Mouse (Mus musculus): ENCODE results near the gene Ablim1.

The Ablim1 gene

DNA sequence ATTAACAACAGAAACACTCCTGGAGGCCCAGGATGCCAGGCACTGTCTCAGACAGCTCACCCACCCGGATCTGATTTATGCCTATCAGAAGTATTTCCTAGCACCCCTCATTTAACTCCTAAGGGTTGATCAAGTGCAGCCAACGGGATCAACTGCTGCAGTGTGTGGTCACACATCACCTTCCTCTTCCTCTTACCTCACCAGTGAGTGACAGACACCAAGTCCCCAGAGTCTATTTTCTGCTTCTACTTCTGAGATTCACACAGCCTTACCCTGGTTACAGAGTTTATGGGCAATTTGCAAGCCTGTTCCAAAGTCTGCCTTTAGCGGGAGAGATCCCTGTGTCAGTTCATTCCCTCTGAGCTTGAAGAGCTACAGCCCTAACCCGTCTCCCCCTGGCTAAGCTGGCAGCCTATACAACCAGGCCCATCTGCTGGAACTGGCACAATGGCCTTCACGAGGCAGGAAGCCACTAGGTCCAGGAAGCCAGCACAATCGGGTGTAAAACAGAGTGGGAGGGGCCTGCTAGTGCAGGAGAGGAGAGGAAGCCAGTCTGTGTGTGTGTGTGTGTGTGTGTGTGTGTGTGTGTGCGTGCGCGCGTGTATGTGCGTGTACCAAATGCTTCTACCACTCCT is 191.1 kb downstream of the Ablim1 start:
- DNase-seq (ENCODE audit: low spot score): peak; percentile 27

DNA sequence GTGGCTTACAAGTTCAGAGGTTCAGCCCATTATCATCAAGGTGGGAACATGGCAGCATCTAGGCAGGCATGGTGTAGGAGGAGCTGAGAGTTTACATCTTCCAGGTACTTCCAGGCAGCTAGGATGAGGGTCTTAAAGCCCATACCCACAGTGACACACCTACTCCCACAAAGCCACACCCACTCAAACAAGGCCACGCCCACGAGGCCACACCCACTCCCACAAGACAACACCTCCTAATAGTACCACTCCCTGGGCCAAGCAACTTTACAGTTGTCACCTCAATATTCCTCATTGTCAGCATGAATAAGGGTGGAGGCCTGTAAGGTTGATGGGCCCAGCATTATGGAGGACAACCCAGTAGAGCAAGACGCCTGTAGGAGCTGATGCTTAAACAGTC is 192.5 kb downstream of the Ablim1 start:
- no peak for DNase-seq (ENCODE audit: low spot score)

DNA sequence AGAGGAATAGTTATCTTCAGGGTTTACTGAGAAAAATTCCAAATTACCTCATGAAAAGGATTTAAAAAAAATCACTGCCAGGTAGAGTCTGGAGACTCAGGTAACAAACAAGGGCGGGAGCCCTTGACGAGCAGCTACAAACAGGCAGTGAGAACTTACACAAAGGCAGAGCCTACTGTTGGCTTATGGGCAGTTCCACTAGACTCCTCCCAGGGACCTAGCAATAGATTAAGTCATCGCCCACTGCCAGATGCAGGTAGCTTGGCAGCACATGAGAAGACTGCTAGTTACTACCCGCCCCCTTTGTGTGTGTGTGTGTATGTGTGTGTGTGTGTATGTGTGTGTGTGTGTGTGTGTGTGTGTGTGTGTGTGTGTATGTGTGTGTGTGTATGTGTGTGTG is 193.7 kb downstream of the Ablim1 start:
- DNase-seq (ENCODE audit: low spot score): no peak

DNA sequence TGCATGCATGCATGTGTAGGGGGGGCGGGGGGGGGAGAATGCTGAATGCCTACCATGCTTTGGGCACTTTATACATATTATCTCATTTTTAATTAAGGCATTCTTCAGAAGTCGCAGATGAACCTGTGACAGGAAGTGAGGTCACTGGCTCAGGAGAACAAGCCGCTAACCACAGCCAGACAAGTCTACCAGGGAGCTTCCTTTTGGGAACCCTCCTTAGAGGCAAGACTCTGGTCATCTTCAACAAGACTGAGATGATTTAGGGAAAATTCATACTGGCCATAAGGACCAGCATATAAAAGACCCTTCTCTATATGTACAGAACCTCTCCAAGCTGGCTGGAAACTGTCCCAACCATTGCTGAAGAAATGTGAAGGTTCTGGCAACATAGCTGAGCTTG is 195.1 kb downstream of the Ablim1 start:
- DNase-seq (ENCODE audit: low spot score): no peak

DNA sequence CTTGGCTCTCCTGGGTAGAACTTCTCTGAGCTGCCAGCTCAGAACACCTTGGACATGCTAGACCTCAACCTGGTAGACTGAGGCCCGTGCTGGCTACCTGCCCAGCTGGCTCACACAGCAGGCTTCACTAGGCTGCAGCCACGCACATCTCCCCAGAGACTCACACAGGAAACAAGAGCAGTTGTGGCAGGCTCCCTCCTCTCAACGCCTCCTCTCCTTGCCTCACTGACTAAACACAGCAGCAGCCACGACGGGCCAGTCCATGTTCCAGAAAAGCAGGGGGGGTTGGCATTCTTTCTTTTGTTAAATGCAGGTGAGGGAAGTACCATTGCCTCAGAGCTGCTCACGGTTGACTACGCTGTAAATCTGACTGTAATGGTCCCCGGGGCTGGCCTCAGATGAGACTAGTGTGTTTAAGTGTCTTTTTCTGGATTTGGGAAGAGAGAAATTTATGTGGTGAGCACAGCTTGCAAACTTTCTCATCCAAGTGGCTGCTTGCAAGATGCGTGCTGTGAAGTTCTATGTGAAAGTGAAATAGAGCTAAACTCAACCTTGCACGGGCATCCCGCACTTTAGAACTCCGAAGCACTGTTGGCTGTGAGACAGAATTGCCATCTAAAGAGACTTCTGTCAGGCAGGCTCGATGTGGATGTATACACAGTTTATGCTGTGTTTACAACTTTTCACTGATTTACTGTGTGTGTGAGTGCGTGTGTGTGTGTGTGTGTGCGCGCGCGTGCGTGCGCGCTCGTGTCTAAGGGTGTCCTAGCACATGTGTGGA is 195.7 kb downstream of the Ablim1 start:
- peak; percentile 82 for DNase-seq (ENCODE audit: low spot score)

DNA sequence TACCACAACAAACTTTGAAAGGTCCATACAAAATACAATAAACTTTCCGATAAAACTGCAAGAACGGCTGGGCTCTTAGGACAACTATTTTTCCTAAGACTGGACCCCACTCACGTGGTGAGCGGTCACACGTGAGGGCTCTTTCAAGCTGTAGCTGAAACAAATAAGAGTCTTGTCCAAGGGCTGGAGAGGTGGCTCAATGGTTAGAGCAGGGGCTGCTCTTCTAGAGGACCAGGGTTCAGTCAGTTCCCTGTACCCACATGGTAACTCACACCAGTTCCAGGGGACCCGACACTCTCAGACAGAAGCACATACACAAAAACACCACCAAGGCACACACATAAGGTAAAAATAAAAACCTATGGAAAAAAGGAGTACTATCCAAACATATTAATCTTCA is 197.0 kb downstream of the Ablim1 start:
- DNase-seq (ENCODE audit: low spot score): peak; percentile 56

DNA sequence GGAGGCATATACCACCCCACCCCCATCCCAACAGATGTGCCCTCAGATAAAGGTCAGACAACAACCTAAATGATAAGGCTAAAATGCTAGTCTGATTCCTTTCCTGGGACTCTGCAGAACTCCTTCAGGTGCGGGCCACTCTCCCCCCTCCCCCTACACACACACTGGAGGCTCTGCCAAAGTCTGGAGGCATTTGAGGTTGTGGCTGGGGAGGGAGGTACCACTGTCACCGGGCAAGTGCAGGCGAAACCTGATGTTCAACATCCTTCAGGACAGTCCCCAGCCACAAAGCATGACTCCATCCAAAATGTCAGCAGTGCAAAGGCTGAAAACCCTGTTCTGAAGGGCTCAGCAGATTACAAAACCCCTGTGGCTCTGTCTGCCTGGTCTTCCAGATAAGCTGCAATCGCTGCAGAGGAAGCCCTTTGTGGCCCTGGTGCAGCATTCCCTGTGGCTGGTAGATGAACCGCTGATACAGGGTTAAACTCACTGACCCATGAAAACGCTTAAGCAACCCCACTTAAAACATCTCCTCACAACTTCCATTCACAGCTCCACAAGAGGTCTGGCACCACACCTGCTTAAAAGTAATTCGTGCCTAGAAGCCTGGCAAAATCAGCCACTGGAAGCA is 197.7 kb downstream of the Ablim1 start:
- peak; percentile 78 for DNase-seq (ENCODE audit: low spot score)

DNA sequence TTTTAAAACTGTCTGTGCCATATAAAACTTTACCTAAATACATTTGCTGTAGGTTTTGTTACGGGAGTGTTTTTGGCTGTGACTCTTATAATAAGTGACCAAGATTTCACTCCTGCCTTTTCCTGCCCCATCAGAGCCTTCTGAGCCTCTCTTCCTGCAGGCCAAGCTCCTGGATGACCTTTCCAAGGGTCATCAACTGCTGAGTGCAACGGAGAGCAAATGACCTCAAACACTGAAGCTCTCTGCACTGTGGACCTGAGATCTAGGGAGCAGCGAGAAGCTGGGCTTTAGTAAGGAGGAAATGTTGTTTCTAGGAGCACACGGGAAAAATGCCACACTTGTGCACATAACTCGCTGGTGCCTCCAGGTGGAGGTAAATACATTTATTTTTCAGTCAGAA is 199.0 kb downstream of the Ablim1 start:
- peak; percentile 51 for DNase-seq (ENCODE audit: low spot score)

DNA sequence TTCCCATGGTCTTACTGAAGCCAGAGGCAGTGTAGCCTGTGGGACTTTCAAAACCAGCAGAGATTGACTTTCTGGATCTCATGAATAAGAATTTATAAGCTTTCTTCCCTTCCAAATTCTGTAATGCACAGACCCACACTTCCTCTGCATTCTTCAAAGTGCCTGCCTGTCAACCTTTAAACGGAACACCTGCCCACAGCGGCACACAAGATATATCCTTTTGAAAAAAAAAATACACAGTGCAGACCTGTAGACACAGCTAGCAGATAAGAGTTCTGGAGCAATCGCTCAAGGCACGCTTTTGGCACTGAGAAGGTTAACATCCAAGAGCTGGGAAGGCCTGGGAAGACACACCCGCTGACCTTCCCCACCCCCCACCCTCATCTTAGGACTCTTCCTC is 199.8 kb downstream of the Ablim1 start:
- no peak for DNase-seq (ENCODE audit: low spot score)

DNA sequence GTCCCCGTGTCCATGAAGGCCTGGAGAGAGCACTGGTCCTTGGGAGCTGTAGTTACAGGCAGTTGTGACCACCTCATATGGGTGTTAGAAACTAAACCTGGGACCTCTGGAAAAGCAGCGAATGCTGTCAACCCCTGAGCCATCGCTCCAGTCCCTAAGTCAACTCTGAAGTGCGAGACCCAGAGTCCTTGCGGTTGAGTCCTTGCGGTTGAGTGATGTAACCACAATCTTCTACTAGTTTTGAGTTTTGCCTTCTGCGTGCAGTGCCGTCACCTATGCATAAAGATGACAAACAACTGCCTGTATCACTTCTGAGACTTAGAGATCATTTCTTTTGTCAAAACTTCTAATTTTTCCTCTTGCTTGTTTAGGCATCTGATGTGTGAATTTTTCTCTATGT is 200.7 kb downstream of the Ablim1 start:
- DNase-seq (ENCODE audit: low spot score): no peak

DNA sequence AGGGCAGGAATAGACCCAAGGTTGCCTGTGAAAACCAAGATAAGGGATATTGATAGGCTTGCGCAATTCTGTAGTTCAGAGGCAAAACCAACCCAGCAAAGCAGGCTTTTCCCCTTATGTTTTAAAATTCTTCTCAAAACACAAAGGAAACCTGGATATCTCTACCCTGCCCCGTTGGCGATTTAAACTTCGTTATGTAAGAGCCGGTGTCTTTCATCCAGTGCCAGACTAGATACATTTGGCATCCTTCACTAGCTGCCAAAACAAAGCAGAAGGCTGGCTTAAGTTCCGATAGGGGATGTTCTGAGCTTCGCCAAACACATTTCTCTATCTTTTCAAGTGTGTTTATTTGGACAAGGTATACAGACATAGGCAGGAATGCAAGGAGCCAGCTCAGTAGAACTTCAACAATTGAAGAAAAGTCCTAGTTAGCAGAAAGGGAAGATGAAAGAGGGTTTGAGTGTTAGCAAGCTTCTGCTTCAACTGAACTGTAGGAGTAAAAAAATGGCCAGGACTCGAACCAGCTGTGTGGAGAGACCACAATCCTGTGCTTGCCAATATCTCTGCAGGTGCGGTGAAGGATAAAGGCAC is 201.8 kb downstream of the Ablim1 start:
- peak; percentile 69 for DNase-seq (ENCODE audit: low spot score)

DNA sequence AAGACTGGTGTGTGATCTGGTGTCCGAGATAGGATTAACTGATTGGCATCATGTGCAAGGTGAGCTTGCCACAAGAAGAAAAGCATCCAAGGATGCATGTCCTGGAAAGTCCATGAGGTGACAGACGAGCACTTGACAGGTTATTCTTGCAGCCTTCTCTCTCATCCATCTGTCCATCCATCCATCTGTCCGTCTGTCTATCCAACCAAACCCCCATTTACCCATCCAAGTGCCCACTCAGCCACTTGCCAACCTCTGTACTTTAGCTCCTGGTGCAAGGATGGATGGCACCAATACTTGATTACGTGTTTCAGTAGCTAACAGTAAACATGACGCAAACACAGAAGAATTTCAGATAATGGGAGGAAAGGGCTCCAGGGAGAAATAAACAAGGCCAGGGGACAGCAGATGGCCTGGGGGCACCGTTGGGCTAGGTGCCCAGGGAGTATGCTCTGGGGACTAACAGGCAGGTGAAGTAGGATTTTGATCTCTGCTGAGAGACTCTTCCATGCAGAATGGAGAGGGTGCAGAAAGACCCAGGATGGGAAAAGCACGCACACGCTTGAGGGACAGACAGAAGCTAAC is 202.4 kb downstream of the Ablim1 start:
- DNase-seq (ENCODE audit: low spot score): no peak

DNA sequence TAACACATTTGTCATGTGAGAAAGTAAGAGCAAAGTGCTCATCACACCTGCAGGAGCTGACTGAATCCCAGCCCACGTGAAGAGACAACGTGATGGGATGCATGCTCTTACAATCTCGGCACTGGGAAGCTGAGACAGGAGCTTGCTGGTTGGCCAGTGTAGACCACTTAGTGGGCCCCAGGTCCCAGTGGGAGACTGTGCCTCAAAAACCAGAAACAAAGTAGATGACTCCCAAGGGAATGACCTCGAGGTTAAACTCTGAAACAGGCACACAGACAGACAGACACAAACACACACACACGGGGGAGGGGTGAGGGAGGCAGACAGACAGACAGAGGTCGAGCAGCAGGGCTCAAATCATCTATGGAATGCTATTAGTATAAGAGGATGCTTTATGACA is 203.4 kb downstream of the Ablim1 start:
- no peak for DNase-seq (ENCODE audit: low spot score)

DNA sequence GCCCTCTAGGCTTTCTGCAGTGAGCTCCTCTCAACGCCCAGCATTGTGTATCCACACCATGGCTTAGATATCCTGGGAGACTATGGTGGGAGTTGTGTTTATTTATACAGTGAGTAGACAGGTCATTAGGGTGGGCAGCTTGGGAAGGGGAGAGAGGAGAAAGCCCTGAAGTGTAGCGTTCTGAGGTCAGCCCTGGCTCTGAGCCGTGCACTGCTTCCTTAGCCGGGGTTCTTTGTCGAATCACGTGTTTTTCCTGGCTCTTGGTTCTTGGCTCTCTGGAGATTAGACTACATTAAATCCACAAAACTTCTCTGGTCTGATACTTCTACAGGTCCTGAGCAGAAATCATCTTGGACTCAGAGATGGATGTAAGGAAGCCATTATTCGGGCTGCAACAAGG is 205.1 kb downstream of the Ablim1 start:
- DNase-seq (ENCODE audit: low spot score): no peak

DNA sequence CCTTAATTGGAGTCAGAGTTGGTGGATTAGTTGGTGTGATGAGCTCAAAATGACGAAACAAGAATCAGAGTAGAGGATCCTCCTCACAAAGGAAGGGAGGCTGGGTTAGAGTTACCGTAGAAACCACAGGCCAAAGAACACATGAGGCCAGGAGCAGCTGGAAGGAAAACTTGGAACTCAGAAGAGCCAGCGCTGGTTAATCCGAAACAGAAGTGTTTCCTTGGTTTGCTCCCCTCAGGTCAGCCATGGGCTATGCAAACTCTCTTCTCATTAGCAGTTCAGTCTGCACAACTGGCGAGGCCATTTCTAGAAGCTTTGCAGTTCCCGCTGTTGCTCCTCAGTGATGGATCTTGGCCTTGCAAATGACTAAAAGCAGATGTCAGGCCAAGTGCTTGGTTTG is 208.2 kb downstream of the Ablim1 start:
- no peak for DNase-seq (ENCODE audit: low spot score)

DNA sequence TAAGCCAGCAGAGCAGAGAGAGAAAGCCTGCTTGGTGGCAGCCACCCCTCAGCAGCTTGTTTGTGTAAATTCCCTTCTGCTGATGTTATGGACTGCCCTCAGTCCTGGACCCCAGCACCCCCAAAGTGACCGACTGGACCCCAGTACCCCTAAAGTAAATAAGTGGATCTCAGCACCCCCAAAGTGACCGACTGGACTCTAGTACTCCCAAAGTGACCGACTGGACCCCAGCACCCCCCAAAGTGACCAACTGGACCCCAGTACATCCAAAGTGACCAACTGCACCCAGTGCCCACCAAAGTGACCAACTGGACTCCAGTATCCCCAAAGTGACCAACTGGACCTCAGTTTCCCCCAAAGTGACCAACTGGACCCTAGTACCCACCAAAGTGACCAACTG is 208.7 kb downstream of the Ablim1 start:
- DNase-seq (ENCODE audit: low spot score): no peak

DNA sequence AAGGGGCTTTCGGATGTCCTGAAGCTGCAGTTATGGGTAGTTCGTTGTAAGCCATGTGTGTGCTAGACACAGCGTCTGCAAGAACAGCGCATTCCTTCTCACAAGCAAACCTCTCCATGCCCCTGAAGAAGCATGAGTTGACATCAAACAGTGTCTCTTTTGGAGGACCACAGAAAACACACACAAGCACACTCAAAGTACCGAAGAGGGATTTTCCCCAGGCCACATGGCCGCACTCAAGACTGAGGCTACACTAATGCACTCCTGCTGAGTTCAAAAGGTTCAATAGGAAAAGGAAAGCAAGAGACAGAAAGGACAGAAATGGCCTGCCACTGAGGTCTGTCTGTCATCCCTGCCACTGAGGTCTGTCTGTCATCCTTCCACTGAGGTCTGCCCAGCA is 209.6 kb downstream of the Ablim1 start:
- no peak for DNase-seq (ENCODE audit: low spot score)

DNA sequence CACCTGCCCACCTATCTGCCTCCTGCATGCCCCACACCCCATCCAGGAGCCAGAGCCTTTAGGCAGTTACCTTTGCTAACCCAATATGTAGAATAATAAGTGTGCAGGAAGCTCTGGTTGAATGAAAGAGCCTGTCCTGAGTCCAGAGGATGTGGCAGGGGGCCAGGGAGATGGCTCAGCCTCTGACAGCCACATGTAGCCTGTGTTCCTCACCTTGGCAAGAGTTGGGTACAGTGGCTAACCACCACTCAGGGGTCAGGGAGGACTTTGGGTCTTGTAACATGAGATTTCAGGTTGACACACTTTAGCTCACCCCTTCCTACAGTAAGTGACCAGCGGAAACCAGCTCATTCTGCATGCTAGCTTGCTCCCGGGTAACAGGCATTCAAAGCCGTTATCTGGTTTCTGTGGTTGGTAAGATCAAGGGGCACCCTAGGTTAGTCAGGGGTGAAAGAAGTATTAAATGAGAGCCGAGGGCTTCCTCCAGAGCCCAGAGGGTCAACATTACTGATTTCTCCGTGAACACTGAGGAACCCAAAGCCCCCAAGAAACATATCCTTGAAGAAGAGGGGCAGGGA is 210.5 kb downstream of the Ablim1 start:
- DNase-seq (ENCODE audit: low spot score): no peak

DNA sequence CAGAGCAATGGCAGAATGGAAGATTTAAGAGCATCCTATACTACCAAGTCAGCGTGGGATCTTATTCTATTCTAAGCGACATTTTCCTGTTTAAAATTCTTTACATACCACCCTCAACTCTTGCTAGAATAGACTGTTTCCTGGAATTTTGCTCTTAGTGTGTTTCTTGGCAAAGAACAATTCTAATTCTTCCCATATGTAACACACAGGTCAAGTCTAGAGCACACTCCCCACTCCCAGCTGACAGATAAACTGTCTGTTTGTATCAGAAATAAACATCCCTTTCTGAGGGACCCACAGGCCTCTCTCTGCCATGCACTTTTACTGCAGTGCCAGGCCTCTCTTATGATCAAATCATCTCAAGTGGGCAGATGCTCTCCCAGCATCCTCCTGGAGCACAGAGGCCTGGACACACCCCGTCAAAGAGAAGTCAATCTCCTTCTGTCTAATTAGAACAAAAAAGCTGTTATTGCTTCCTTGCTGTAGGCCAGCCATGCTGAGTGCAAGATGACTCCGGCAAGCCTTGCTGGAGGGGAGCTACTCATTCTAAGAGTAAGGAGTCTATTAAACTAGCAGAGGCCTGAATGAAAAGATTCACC is 211.3 kb downstream of the Ablim1 start:
- DNase-seq (ENCODE audit: low spot score): no peak

DNA sequence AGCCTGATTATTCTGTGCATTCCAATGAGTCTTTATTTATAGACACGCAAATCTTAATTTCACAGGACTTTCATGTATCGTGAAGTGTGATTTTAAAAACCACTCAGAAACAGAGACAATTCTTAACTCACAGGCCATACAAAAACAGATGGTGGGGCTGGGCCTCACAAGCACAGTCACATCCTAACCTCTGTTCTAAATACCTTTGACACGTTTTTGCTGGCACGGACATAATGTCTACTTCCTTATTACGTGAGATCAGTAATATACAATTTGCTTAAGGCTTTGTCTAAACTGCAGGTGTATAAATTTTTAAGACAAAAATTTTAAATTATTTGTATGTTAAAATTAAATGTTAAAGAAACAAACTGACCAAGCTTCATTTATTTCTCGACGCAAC is 212.7 kb downstream of the Ablim1 start:
- DNase-seq (ENCODE audit: low spot score): no peak

DNA sequence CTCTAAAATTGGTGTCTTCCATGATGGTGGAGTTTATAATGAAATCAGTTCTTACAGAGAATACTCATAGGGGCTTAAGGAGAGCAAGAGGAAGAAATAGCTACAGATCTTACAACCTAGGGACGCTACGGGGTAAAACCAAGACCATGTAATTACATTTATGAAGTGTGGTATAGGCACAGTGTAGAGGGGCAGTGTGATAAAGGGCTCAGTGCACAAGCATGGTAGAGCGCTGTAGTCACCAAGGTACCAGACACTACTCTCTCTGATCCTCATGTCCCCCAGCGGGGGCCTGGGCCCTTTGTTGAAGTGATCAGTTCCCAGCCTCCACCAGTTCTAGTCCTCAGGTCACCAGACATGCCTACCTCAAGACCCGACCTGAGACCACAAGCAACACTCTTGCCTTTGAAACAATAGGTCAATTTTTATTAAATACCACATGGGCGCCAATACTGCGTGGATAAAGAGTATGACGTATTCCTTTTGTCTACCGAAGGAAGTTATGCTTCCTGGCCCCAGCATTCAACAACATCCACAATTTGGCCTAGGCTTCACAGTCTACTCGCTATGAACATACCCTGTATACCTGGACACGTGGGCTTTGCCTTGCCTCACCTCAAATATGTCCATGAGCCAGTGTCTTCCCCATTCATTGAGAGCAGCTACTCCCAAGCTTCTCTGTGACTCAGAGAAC is 213.8 kb downstream of the Ablim1 start:
- no peak for DNase-seq (ENCODE audit: low spot score)

Measured in embryo, embryonic 10 days (tissue).